Mouse (Mus musculus) heart, adult 2 months (tissue): ENCODE measurements at regions not wholly inside any gene's neighbourhood (a gene's known extent, or its start where the extent isn't known, plus 50 kb on each side); places are given as distances from the start of the nearest gene placed in this dataset.
A peak's percentile ranks its signal among the peaks of the same experiment; 100 is the strongest.

Experiments
- DNase-seq, 2 experiments: peaks; one replicate each; pipeline ENCODE4 v3.0.0; 2021
- H3K27ac ChIP-seq: fragments of 200-600 bp; 2 replicates; pipeline ENCODE4 v1.8.1; 2022
- H3K27me3 ChIP-seq: fragments of 200-500 bp; 2 replicates; pipeline ENCODE4 v1.6.1; 2012; ENCODE audit warnings: mild to moderate bottlenecking, low read length, inconsistent platforms, mixed read lengths; ENCODE audit not compliant: control insufficient read depth, insufficient read depth
- H3K36me3 ChIP-seq: fragments of 200-500 bp; 2 replicates; pipeline ENCODE4 v1.6.1; 2012; ENCODE audit warnings: low read length, inconsistent platforms; ENCODE audit not compliant: control insufficient read depth, insufficient read depth
- H3K4me1 ChIP-seq: fragments of 200-500 bp; 2 replicates; pipeline ENCODE4 v1.6.1; 2011; ENCODE audit warnings: low read length; ENCODE audit not compliant: control insufficient read depth, insufficient read depth
- H3K4me3 ChIP-seq: fragments of 200-600 bp; 2 replicates; pipeline ENCODE4 v1.8.1; 2022
- H3K79me2 ChIP-seq: fragments of 200-500 bp; replicated peaks from 2 replicates; pipeline ENCODE4 v1.6.1; 2012; ENCODE audit warnings: mild to moderate bottlenecking, inconsistent platforms, low read length, moderate library complexity, mixed read lengths; ENCODE audit not compliant: control insufficient read depth, insufficient read depth
- H3K9ac ChIP-seq: fragments of 200-500 bp; 2 replicates; pipeline ENCODE4 v1.6.1; 2012; ENCODE audit warnings: low read depth, mild to moderate bottlenecking, control low read depth, inconsistent platforms, low read length, mixed read lengths
- CTCF ChIP-seq: fragments of 200-600 bp; IDR thresholded peaks from 2 replicates; pipeline ENCODE4 v1.8.1; 2022; ENCODE audit warnings: antibody characterized with exemption, mild to moderate bottlenecking, moderate library complexity
- EP300 ChIP-seq: fragments of 200-500 bp; IDR thresholded peaks from 2 replicates; pipeline ENCODE4 v1.6.1; 2011; ENCODE audit warnings: low read depth, low read length, control low read depth; ENCODE audit not compliant: insufficient read depth
- POLR2A ChIP-seq: fragments of 200-500 bp; IDR thresholded peaks from 2 replicates; pipeline ENCODE4 v1.6.1; 2011; ENCODE audit warnings: mild to moderate bottlenecking, low read depth, low read length, control low read depth; ENCODE audit not compliant: insufficient read depth
- WGBS: fragments of 180-500 bp; shearing (Covaris S2); methylation state at CpG from one replicate; pipeline ENCODE4 v1.1.7; 2018; 5-methylcytosine and 5-hydroxymethylcytosine counted together
- intact Hi-C: fragments of 180-260 bp; cut with DNase I; formaldehyde crosslinking; loops from one replicate; pipeline ENCODE4 v1.15.1; 2025

- DNase-seq = no peak
- intact Hi-C loops = no loop called here
- Histone ChIP-seq H3K4me3 (no peak overlapping the region), H3K9ac (no peak overlapping the region), H3K79me2 (no peaks in the 10 kb centered on the region), H3K27ac (no peak overlapping the region), H3K36me3 (no peaks in the 10 kb centered on the region), H3K4me1 (no peaks in the 10 kb centered on the region), H3K27me3 (no peaks in the 10 kb centered on the region)
- TF ChIP-seq CTCF = no peak
- WGBS = 58% methylated on average over 13 of the region's 13 CpGs
Measured at GRCm38 (mm10) chr4:142638733-142639339, 399.6 kb upstream of the Kazn start.

- no peak for TF ChIP-seq EP300
- peak; percentile 30 for TF ChIP-seq CTCF
- no peak overlapping the region for H3K27ac ChIP-seq
- H3K79me2 ChIP-seq = no peaks in the 10 kb centered on the region
- WGBS = 85% methylated on average over 4 of the region's 4 CpGs
- no peaks in the 10 kb centered on the region for H3K4me1 ChIP-seq
- H3K36me3 ChIP-seq = no peaks in the 10 kb centered on the region
- H3K9ac ChIP-seq = no peak overlapping the region
- intact Hi-C loops = no loop called here
- no peaks in the 10 kb centered on the region for H3K27me3 ChIP-seq
- H3K4me3 ChIP-seq = no peak overlapping the region
- no peak for DNase-seq
Measured at GRCm38 (mm10) chr4:142638057-142638456, 398.9 kb upstream of the Kazn start.

GRCm38 (mm10) chr4:142634398-142634797 is 395.2 kb upstream of the Kazn start:
- H3K27ac ChIP-seq = no peak overlapping the region
- no peaks in the 10 kb centered on the region for H3K79me2 ChIP-seq
- no peak overlapping the region for H3K9ac ChIP-seq
- TF ChIP-seq CTCF (no peak), POLR2A (no peak)
- 15% methylated on average over 8 of the region's 8 CpGs for WGBS
- H3K36me3 ChIP-seq = no peaks in the 10 kb centered on the region
- H3K27me3 ChIP-seq = no peaks in the 10 kb centered on the region
- H3K4me1 ChIP-seq = no peaks in the 10 kb centered on the region
- H3K4me3 ChIP-seq = no peak overlapping the region
- intact Hi-C loops = no loop called here
- no peak for DNase-seq

- no peak for DNase-seq
- H3K4me1 ChIP-seq = no peaks in the 10 kb centered on the region
- 42% methylated on average over 13 of the region's 13 CpGs for WGBS
- no peak overlapping the region for H3K27ac ChIP-seq
- TF ChIP-seq POLR2A (no peak), EP300 (no peak), CTCF (no peak)
- no peak overlapping the region for H3K9ac ChIP-seq
- H3K27me3 ChIP-seq = no peaks in the 10 kb centered on the region
- H3K79me2 ChIP-seq = no peaks in the 10 kb centered on the region
- intact Hi-C loops = no loop called here
- H3K36me3 ChIP-seq = no peaks in the 10 kb centered on the region
- H3K4me3 ChIP-seq = no peak overlapping the region
Measured at GRCm38 (mm10) chr4:142633667-142634350, 394.6 kb upstream of the Kazn start.

- Histone ChIP-seq H3K27ac (no peak overlapping the region), H3K27me3 (no peaks in the 10 kb centered on the region), H3K79me2 (no peaks in the 10 kb centered on the region), H3K9ac (no peak overlapping the region), H3K4me1 (no peaks in the 10 kb centered on the region), H3K4me3 (no peak overlapping the region), H3K36me3 (no peaks in the 10 kb centered on the region)
- intact Hi-C loops = no loop called here
- DNase-seq = no peak
- no peak for TF ChIP-seq CTCF
- TF ChIP-seq EP300 = no peak
- TF ChIP-seq POLR2A = no peak
- 77% methylated on average over 8 of the region's 8 CpGs for WGBS
Measured at GRCm38 (mm10) chr4:142626503-142627194, 387.4 kb upstream of the Kazn start.

- H3K27me3 ChIP-seq = no peaks in the 10 kb centered on the region
- no peak for DNase-seq
- WGBS = 26% methylated on average over 3 of the region's 3 CpGs
Measured at GRCm38 (mm10) chr4:142625456-142625855, 386.3 kb upstream of the Kazn start.

More at GRCm38 (mm10) chr4:142625456-142625855, 386.3 kb upstream of the Kazn start:
- H3K4me3 ChIP-seq = no peak overlapping the region
- H3K36me3 ChIP-seq = no peaks in the 10 kb centered on the region
- intact Hi-C loops = no loop called here
- H3K27ac ChIP-seq = no peak overlapping the region
- no peak overlapping the region for H3K9ac ChIP-seq
- no peaks in the 10 kb centered on the region for H3K4me1 ChIP-seq
- no peaks in the 10 kb centered on the region for H3K79me2 ChIP-seq
- no peak for TF ChIP-seq CTCF
- no peak for TF ChIP-seq EP300
- TF ChIP-seq POLR2A = no peak
